Mouse (Mus musculus): ENCODE results near the gene Hist1h3h.

DNA sequence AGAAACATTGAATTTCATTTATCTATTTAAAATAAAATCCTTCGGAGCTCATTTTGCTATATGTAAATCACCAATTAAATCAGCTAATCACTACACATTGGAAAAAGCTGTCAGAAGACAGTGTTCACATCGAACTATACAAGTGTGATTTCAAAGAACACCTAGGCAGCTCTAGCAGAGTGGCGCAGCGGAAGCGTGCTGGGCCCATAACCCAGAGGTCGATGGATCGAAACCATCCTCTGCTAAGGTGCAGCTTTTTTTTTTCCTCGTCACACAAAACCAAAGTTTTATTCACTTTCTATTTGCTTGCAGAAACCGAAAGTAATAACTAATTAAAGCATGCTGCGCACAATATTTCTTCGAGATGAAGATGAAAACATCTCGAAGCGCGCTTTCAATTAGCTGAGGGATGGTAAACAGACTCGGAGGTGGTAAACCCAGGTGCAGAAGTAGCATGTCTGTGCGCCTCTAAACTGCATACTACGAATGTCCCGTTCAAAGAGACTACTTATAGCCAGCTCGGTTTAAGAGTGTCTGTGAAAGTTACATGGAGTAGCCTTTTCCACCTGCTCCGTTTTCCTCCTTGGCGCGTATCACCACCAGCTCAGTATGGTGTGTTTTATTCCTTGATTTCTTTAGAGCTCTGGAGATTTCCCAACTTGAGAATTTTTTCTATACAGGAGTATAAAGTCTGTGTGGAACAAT, 6.5 kb upstream of the Hist1h3h start:
- no peak for TF ChIP-seq POLR2A (IDR thresholded peaks at IDR 0.05; ENCODE audit: control insufficient read depth, low read depth, low read length)
- no peak for TF ChIP-seq CTCF (IDR thresholded peaks at IDR 0.05; ENCODE audit: control insufficient read depth, insufficient read depth, insufficient replicate concordance, low read depth, low read length)

All from testis, adult 2 months (tissue).